Mouse (Mus musculus) embryonic fibroblast, embryonic 13.5 days (primary cell): ENCODE results near the gene Id3.
"Not testable (repeated sequence)": the region's sequence is repeated elsewhere in the genome, so short reads cannot be mapped to it uniquely, and the experiment has no call there.

ENCODE experiments used
- CTCF ChIP-seq: IDR thresholded peaks from 2 replicates; pipeline ENCODE4 v1.5.1; 2011; ENCODE audit warnings: mild to moderate bottlenecking, control low read depth, low read length, moderate library complexity, borderline replicate concordance; ENCODE audit not compliant: insufficient read depth
- POLR2A ChIP-seq: IDR thresholded peaks from 2 replicates; pipeline ENCODE4 v1.6.1; 2011; ENCODE audit warnings: low read depth, mild to moderate bottlenecking, control low read depth, low read length, moderate library complexity

DNA sequence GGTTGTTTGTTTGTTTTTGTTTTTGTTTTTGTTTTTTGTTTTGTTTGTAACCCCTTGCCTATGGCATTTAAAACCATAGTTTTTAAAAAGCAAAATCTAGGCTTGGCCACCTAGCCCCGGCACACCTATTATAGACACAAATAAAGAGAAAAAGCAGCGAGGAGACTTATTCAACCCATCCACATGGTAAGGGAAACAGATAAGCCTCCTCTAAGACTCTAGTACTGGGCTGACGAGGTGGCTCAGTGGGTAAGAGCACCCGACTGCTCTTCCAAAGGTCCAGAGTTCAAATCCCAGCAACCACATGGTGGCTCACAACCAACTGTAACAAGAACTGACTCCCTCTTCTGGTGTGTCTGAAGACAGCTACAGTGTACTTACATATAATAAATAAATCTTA lies 41.5 kb upstream of the Id3 start:
- not testable (repeated sequence) for TF ChIP-seq CTCF, POLR2A
